Mouse (Mus musculus) ES-E14 (cell line): Measurements from ENCODE around the gene Efr3b. TPM values are rescaled to one million over a fixed set of nuclear protein-coding genes. Genes with fewer than 3 reads are reported as not detected.
A peak's percentile ranks its signal among the peaks of the same experiment; 100 is the strongest.

Experiments
- DNase-seq: peaks from one replicate; pipeline ENCODE4 v3.0.0-alpha.2; 2013; ENCODE audit warnings: low read depth, low spot score
- H3K27ac ChIP-seq: 2 replicates; pipeline ENCODE4 v1.5.1; 2012; ENCODE audit warnings: low read depth, mild to moderate bottlenecking, low read length, moderate library complexity, mixed read lengths; ENCODE audit not compliant: poor library complexity, insufficient read depth, severe bottlenecking
- H3K36me3 ChIP-seq: 2 replicates; pipeline ENCODE4 v1.6.1; 2012; ENCODE audit warnings: mild to moderate bottlenecking, low read length, moderate library complexity, mixed read lengths; ENCODE audit not compliant: control insufficient read depth, poor library complexity, insufficient read depth, severe bottlenecking
- H3K4me1 ChIP-seq, 2 experiments: fragments of 150-350 bp in 1 of 2; sonication (generic) in 1 of 2; 2 replicates each; pipeline ENCODE4 v1.6.1; 2012; ENCODE audit warnings: low read length in 2 of 2, mild to moderate bottlenecking in 1 of 2, mixed read lengths in 1 of 2; ENCODE audit not compliant: control insufficient read depth in 2 of 2, insufficient read depth in 2 of 2, poor library complexity in 1 of 2
- H3K4me3 ChIP-seq, 2 experiments: fragments of 150-350 bp in 1 of 2; sonication (generic) in 1 of 2; 2 replicates each; pipeline ENCODE4 v1.5.1; 2012; ENCODE audit warnings: low read length in 2 of 2, low read depth in 1 of 2, mild to moderate bottlenecking in 1 of 2, mixed read lengths in 1 of 2; ENCODE audit not compliant: insufficient read depth in 1 of 2, poor library complexity in 1 of 2, severe bottlenecking in 1 of 2
- H3K9ac ChIP-seq: 2 replicates; pipeline ENCODE4 v1.6.1; 2012; ENCODE audit warnings: low read depth, mild to moderate bottlenecking, low read length, mixed read lengths; ENCODE audit not compliant: poor library complexity, insufficient read depth, severe bottlenecking
- H3K9me3 ChIP-seq: fragments of 150-350 bp; sonication (generic); 2 replicates; pipeline ENCODE4 v1.6.1; 2012; ENCODE audit warnings: low read depth, mild to moderate bottlenecking, low read length; ENCODE audit not compliant: control insufficient read depth, insufficient read depth
- CHD2 ChIP-seq: IDR thresholded peaks from 2 replicates; pipeline ENCODE4 v1.6.1; 2014; ENCODE audit warnings: mild to moderate bottlenecking, low read depth, low read length, inconsistent platforms
- HCFC1 ChIP-seq: IDR thresholded peaks from 2 replicates; pipeline ENCODE4 v1.6.1; 2012; ENCODE audit warnings: low read length, inconsistent platforms, borderline replicate concordance; ENCODE audit not compliant: insufficient read depth
- MAFK ChIP-seq: IDR thresholded peaks from 2 replicates; pipeline ENCODE4 v1.6.1; 2014; ENCODE audit warnings: mild to moderate bottlenecking, low read depth, low read length, inconsistent platforms; ENCODE audit not compliant: insufficient read depth
- ZC3H11A ChIP-seq: IDR thresholded peaks from 2 replicates; pipeline ENCODE4 v1.6.1; 2012; ENCODE audit warnings: low read depth, mild to moderate bottlenecking, inconsistent platforms, low read length, borderline replicate concordance
- ZNF384 ChIP-seq: IDR thresholded peaks from 2 replicates; pipeline ENCODE4 v1.6.1; 2012; ENCODE audit warnings: low read depth, low read length, inconsistent platforms
- in situ Hi-C, 2 experiments: fragments of 600-800 bp; cut with MboI; formaldehyde crosslinking; loops; one replicate each; pipeline ENCODE4 v1.15.1; 2025; ENCODE audit warnings: low sequenced_read_pairs in 2 of 2, inconsistent platforms in 1 of 2; ENCODE audit not compliant: unreplicated experiment in 2 of 2
- total RNA-seq: library from RNA; depleted of rRNA; stranded (reverse); fragments of 300-350 nt; gene quantifications from 2 replicates; pipeline ENCODE4 v1.2.3, GENCODE M21; 2012

Efr3b gene
- total RNA-seq, 1 experiment: 5.1 TPM

DNA sequence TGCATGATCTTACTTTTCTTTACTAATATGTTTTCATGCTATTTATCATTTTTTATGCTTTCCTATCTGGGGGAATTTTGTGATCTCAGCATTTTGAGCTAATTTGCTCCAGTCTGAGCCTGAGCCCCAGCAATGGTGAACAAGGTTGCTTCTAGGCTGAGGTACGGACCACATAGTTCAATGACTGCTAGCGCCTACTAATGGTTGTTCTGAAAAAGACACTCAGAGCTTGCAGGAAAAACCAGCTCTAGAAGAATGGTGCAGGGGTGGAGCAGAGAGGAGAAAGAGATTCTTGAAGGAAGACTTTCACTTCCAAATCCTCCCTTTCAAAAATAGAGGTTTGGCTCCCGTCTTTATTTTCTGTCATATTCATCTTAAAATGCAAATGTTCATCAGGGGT lies 82.4 kb downstream of the Efr3b start:
- peaks cover 2 to 3% of the 10 kb centered on the region in 2 experiments; a peak in 2 of 4 replicates for H3K4me1 ChIP-seq
- in situ Hi-C loops: no loop called here
- no peak for TF ChIP-seq HCFC1
- TF ChIP-seq ZNF384: no peak
- TF ChIP-seq CHD2: no peak
- TF ChIP-seq ZC3H11A: no peak
- TF ChIP-seq MAFK: no peak
- no peak overlapping the region for H3K27ac ChIP-seq
- DNase-seq: peak; percentile 56
- H3K9ac ChIP-seq: no peak overlapping the region
- no peaks in the 10 kb centered on the region for H3K9me3 ChIP-seq
- H3K36me3 ChIP-seq: no peaks in the 10 kb centered on the region
- H3K4me3 ChIP-seq: no peak overlapping the region

DNA sequence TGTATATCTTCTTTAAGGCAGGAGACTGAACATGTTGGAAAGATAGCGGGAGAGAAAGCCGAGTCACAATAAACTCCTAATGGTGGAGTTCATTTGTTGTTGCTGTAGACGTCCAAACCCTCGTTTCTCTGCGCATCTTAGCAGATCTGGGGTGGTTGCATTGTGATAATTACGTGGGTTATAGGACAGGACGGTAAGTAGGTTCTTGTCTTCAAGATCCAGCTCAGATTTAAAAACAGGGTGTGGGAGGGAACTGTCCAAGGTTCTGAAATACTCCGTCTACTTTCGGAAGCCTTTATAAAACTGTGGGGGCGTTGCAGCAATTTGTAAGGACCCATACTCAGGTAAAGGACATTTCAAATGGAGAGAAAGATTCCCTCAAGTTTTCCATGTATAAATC lies 83.3 kb downstream of the Efr3b start:
- DNase-seq: peak; percentile 37
- H3K9ac ChIP-seq: no peak overlapping the region
- H3K4me3 ChIP-seq: no peak overlapping the region
- H3K36me3 ChIP-seq: no peaks in the 10 kb centered on the region
- no peak for TF ChIP-seq HCFC1
- TF ChIP-seq ZC3H11A: no peak
- TF ChIP-seq CHD2: no peak
- TF ChIP-seq MAFK: no peak
- TF ChIP-seq ZNF384: no peak
- H3K27ac ChIP-seq: no peak overlapping the region
- in situ Hi-C loops: no loop called here
- no peaks in the 10 kb centered on the region for H3K9me3 ChIP-seq
- H3K4me1 ChIP-seq: peaks cover 2 to 3% of the 10 kb centered on the region in 2 experiments; a peak in 2 of 4 replicates

DNA sequence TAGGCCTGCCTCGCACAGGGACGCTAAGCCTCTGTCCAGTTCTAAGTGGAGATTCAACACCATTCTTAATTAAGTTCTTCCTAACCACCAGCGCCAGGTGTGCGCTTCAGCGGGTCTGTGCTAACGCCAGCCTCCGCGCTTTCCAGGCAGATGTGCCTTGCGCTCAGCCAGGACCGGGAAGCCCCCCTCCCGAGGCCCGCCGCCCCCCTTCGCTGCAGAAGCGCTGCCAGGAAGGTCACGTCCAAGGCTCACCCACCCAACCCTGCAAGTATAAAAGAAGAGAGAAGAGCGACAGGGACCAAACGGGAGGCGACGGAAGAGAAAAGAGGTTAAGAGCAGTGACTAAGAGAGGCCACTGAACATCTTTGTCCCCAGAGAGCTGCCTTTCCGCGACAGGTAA lies 84.1 kb downstream of the Efr3b start, which contains the start of gene Pomc:
Gene Pomc (plus strand): TSS at position 301 of the 400 bp plus-strand sequence.
- TF ChIP-seq MAFK: no peak
- TF ChIP-seq ZNF384: no peak
- TF ChIP-seq CHD2: no peak
- no peak for TF ChIP-seq ZC3H11A
- Histone ChIP-seq H3K36me3 (no peaks in the 10 kb centered on the region), H3K4me3 (peak within 1 kb of the TSS; percentile 3 to 26; a peak in 2 of 4 replicates), H3K9me3 (no peaks in the 10 kb centered on the region), H3K27ac (no peak within 1 kb of the TSS), H3K9ac (no peak within 1 kb of the TSS), H3K4me1 (peaks cover 2 to 3% of the 10 kb centered on the region in 2 experiments; a peak in 2 of 4 replicates)
- in situ Hi-C loops: no loop called here
- DNase-seq: no peak

DNA sequence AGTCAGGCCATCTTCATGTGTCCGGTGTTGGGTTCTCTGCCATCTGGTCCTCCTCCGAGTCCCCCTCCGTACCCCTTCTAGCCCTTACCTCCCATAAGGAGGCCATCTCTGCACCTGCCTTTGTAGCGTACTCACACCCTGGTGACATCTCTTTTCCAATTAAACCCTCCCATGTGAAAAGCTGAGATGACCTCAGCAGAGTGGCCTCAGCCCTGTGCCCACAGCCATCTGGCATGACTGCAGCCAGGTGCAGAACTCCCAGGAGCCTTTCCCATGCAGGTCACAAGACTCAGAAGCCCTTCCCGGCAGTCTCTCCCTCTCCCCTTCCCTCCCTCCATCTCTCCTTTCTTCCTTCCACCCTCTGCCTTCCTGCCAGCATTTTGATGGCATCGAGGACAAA lies 91.2 kb downstream of the Efr3b start:
- peaks cover 0 to under 1% of the 10 kb centered on the region in 2 experiments; a peak in 1 of 4 replicates for H3K4me1 ChIP-seq
- H3K4me3 ChIP-seq: no peak overlapping the region
- no peak for DNase-seq
- no peak for TF ChIP-seq ZNF384
- no peak for TF ChIP-seq ZC3H11A
- no peak for TF ChIP-seq MAFK
- no peak for TF ChIP-seq CHD2
- TF ChIP-seq HCFC1: no peak
- no peak overlapping the region for H3K9ac ChIP-seq
- no peak overlapping the region for H3K27ac ChIP-seq
- H3K36me3 ChIP-seq: no peaks in the 10 kb centered on the region
- in situ Hi-C loops: no loop called here
- no peaks in the 10 kb centered on the region for H3K9me3 ChIP-seq

DNA sequence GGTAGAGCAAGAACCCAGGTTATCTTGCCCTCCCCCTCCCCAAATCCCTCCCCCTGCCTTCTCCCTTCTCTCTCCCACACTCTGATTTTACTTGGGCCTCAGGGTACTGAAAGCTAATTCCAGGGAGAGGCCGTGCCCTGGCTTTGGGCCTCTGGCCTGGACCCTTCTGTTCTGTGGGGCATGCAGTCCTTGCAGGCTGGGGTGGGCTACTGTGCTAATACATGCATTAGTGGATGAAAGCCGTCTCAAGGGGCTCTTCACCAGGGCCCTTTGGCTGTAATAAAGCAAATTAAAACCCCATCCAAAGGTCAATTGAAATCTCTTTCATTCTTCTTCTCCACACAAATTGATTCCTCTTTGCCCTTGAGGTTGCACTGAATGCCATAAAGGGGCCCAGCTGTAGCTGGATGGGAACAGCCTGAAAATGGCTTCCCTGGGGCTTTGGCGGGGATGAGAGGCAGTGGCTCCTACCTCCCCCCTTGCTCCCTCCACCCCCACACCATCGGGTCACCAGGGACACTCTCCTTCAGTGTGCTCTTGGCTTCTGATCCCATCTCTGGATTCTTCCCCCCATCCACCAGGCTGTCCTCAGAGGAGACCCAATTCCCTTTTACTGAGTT lies 94.2 kb downstream of the Efr3b start:
- TF ChIP-seq ZNF384: no peak
- no peak for TF ChIP-seq MAFK
- no peak for TF ChIP-seq ZC3H11A
- TF ChIP-seq HCFC1: no peak
- TF ChIP-seq CHD2: no peak
- H3K36me3 ChIP-seq: no peaks in the 10 kb centered on the region
- no peaks in the 10 kb centered on the region for H3K9me3 ChIP-seq
- DNase-seq: no peak
- no peak overlapping the region for H3K9ac ChIP-seq
- peaks cover 3 to 4% of the 10 kb centered on the region in 2 experiments; a peak in 1 of 4 replicates for H3K4me1 ChIP-seq
- H3K27ac ChIP-seq: no peak overlapping the region
- in situ Hi-C loops: no loop called here
- H3K4me3 ChIP-seq: no peak overlapping the region
